Mouse (Mus musculus): ENCODE results near the gene Tspan31.

The Tspan31 gene

GRCm38 (mm10) chr10:127085052-127085451, 15.0 kb upstream of the Tspan31 start:
- in situ Hi-C loops (cut with MboI, MseI): no loop called here

GRCm38 (mm10) chr10:127083915-127084306, 13.8 kb upstream of the Tspan31 start:
- in situ Hi-C loops (cut with MboI, MseI): no loop called here

GRCm38 (mm10) chr10:127083292-127083914, 13.3 kb upstream of the Tspan31 start:
- in situ Hi-C loops (cut with MboI, MseI): no loop called here

GRCm38 (mm10) chr10:127081996-127082620, 12.0 kb upstream of the Tspan31 start:
- in situ Hi-C loops (cut with MboI, MseI): no loop called here

- in situ Hi-C loops (cut with MboI, MseI): no loop called here
These were observed 11.1 kb upstream of the Tspan31 start for GRCm38 (mm10) chr10:127080901-127081780.

GRCm38 (mm10) chr10:127079665-127080391, 9.8 kb upstream of the Tspan31 start:
- in situ Hi-C loops (cut with MboI, MseI): loop anchor here (5.0 kb wide), 1 partner anchor 97 kb away; no protein-coding TSS in a partner anchor

- in situ Hi-C loops (cut with MboI, MseI): loop anchor here (5.0 kb wide), 1 partner anchor 98 kb away; no protein-coding TSS in a partner anchor
These were observed 8.9 kb upstream of the Tspan31 start for GRCm38 (mm10) chr10:127078677-127079575.

GRCm38 (mm10) chr10:127078001-127078676, 8.1 kb upstream of the Tspan31 start:
- in situ Hi-C loops (cut with MboI, MseI): loop anchor here (5.0 kb wide), 1 partner anchor 99 kb away; no protein-coding TSS in a partner anchor

- in situ Hi-C loops (cut with MboI, MseI): loop anchor here (5.0 kb wide), 1 partner anchor 100 kb away; no protein-coding TSS in a partner anchor
These were observed 7.5 kb upstream of the Tspan31 start for GRCm38 (mm10) chr10:127077515-127077914.

GRCm38 (mm10) chr10:127076082-127076481, 6.0 kb upstream of the Tspan31 start:
- in situ Hi-C loops (cut with MboI, MseI): loop anchor here (5.0 kb wide), 1 partner anchor 101 kb away; no protein-coding TSS in a partner anchor

- in situ Hi-C loops (cut with MboI, MseI): loop anchor here (5.0 kb wide), 1 partner anchor 102 kb away; no protein-coding TSS in a partner anchor
These were observed 5.6 kb upstream of the Tspan31 start for GRCm38 (mm10) chr10:127075651-127076050.

GRCm38 (mm10) chr10:127075080-127075479, 5.0 kb upstream of the Tspan31 start, which contains the start of gene Agap2:
Agap2 (plus strand) TSS chr10:127075284.
- in situ Hi-C loops (cut with MboI, MseI): loop anchor here (5.0 kb wide), 1 partner anchor 102 kb away; no protein-coding TSS in a partner anchor

- in situ Hi-C loops (cut with MboI, MseI): loop anchor here (5.0 to 25.0 kb wide), 2 partner anchors 33 to 588 kb away; partner anchors contain the start of genes Nab2 and Nemp1
These were observed 3.9 kb upstream of the Tspan31 start for GRCm38 (mm10) chr10:127073981-127074380.

- in situ Hi-C loops (cut with MboI, MseI): loop anchor here (5.0 to 25.0 kb wide), 2 partner anchors 34 to 589 kb away; partner anchors contain the start of genes Nab2 and Nemp1
These were observed 2.9 kb upstream of the Tspan31 start for GRCm38 (mm10) chr10:127072969-127073368.

GRCm38 (mm10) chr10:127072270-127072669, 2.2 kb upstream of the Tspan31 start:
- in situ Hi-C loops (cut with MboI, MseI): loop anchor here (5.0 to 25.0 kb wide), 2 partner anchors 35 to 590 kb away; partner anchors contain the start of genes Nab2 and Nemp1

GRCm38 (mm10) chr10:127071203-127071602, 1.1 kb upstream of the Tspan31 start:
- in situ Hi-C loops (cut with MboI, MseI): loop anchor here (5.0 to 25.0 kb wide), 2 partner anchors 36 to 591 kb away; partner anchors contain the start of genes Nab2 and Nemp1

GRCm38 (mm10) chr10:127069281-127070189, 529 bp downstream of the Tspan31 start:
- in situ Hi-C loops (cut with MboI, MseI): loop anchor here (5.0 to 25.0 kb wide), 2 partner anchors 38 to 593 kb away; partner anchors contain the start of genes Nab2 and Nemp1
